11 mouse cellular contexts compared by ENCODE assay signal in the genomic region with DNA sequence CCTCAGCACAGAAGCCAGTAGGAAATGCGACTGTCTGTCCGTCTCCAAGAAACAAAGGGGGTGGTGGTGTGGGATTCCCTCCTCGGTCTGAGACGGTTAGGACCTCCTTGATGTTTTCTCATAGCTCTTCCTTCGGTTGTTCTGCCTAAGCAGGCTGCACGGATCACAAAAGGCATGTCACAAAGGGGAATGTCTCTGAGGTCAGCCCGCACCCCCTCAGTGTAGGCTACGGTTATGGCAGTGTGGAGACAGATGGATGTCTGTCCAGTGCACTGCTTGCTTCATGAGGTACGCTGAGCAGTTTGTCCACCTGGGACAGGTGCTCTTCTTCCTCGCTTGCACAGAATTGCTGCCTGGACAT. TPM values are rescaled to one million over a fixed set of nuclear protein-coding genes. Genes with fewer than 3 reads are reported as not detected.
DNase-seq lines count a peak whose midpoint lies in the region; ATAC-seq and TF ChIP-seq lines count a peak whose summit lies in the region.
"Had no signal": no experiment of that assay in that cellular context is flagged by ENCODE, and none has a peak within 500 bp of the region (broad histone marks: within the 10 kb centered on the region; RNA-seq: fewer than 3 reads in every experiment).

No protein-coding gene starts in this region.

- no peaks in the 10 kb centered on the region for H3K36me3 ChIP-seq in testis, adult 2 months (ENCODE audit: control insufficient read depth, insufficient read depth, low read length)
- no peaks in the 10 kb centered on the region for H3K36me3 ChIP-seq in midbrain, embryonic 11.5 days (ENCODE audit: control insufficient read depth, insufficient read depth, low read length)

- peak; percentile 77 for ATAC-seq in midbrain, embryonic 11.5 days (ENCODE audit: low FRiP score)
- ATAC-seq: intestine, embryonic 16.5 days had no signal

- TF ChIP-seq POLR2A in cerebellum, adult 2 months (IDR thresholded peaks at IDR 0.05; ENCODE audit: borderline replicate concordance, insufficient read depth, low read length): no peak
- TF ChIP-seq POLR2A in testis, adult 2 months (IDR thresholded peaks at IDR 0.05; ENCODE audit: control insufficient read depth, low read depth, low read length): no peak

- no peaks in the 10 kb centered on the region for H3K27me3 ChIP-seq in cerebellum, adult 2 months (ENCODE audit: control insufficient read depth, insufficient read depth, low read length)
- H3K27me3 ChIP-seq in testis, adult 2 months (ENCODE audit: control insufficient read depth, insufficient read depth, low read length): no peaks in the 10 kb centered on the region
- no peaks in the 10 kb centered on the region for H3K27me3 ChIP-seq in midbrain, embryonic 11.5 days (ENCODE audit: control insufficient read depth, insufficient read depth, low read length)
- H3K27me3 ChIP-seq: limb, embryonic 13.5 days had no signal

- H3K9me3 ChIP-seq in midbrain, embryonic 11.5 days (ENCODE audit: control insufficient read depth, low read length): no peaks in the 10 kb centered on the region
- H3K9me3 ChIP-seq: limb, embryonic 13.5 days had no signal

- no peak for TF ChIP-seq CTCF in cerebellum, adult 2 months (IDR thresholded peaks at IDR 0.05; ENCODE audit: borderline replicate concordance, insufficient read depth, low read depth, low read length)
- no peak for TF ChIP-seq CTCF in testis, adult 2 months (IDR thresholded peaks at IDR 0.05; ENCODE audit: control insufficient read depth, insufficient read depth, insufficient replicate concordance, low read depth, low read length)

- peak overlapping the region; percentile 54 for H3K27ac ChIP-seq in cerebellum, adult 2 months (ENCODE audit: insufficient read depth, low read length)
- no peak overlapping the region for H3K27ac ChIP-seq in testis, adult 2 months (ENCODE audit: control insufficient read depth, insufficient read depth, low read depth, low read length)
- peak overlapping the region; percentile 73 for H3K27ac ChIP-seq in midbrain, embryonic 11.5 days (ENCODE audit: low read depth, low read length)
- H3K27ac ChIP-seq: limb, embryonic 13.5 days had no signal

- H3K9ac ChIP-seq in midbrain, embryonic 11.5 days (ENCODE audit: low read length): peak overlapping the region; percentile 33; the same call in 1 of the 2 replicates
- H3K9ac ChIP-seq: limb, embryonic 13.5 days had no signal

- WGBS in cerebellum, adult 2 months: 19% methylated on average over 10 of the region's 10 CpGs
- 36% methylated on average over 10 of the region's 10 CpGs for WGBS in midbrain, embryonic 11.5 days

- peak in 1 of 2 experiments; percentile 43 for DNase-seq in cerebellum, adult 2 months
- no peak for DNase-seq in cerebellum, adult 18-20 months
- DNase-seq in testis, postnatal 14 days (ENCODE audit: low spot score): no peak
- DNase-seq in midbrain, embryonic 11.5 days (ENCODE audit: low spot score, missing footprints): no peak
- DNase-seq in thymus, postnatal 25 days: no peak
- no peak for DNase-seq in layer of hippocampus, postnatal 14 days (ENCODE audit: low spot score in 2 of 2)
- DNase-seq in embryo, embryonic 11 days: no peak

- H3K4me3 ChIP-seq in cerebellum, adult 2 months (replicated peaks; ENCODE audit: insufficient read depth, low read depth, low read length): no peak overlapping the region
- H3K4me3 ChIP-seq in testis, adult 2 months (ENCODE audit: control insufficient read depth, low read depth, low read length): peak overlapping the region; percentile 39
- no peak overlapping the region for H3K4me3 ChIP-seq in midbrain, embryonic 11.5 days (ENCODE audit: low read depth, low read length)
- H3K4me3 ChIP-seq: limb, embryonic 13.5 days had no signal

- peaks cover 25% of the 10 kb centered on the region for H3K4me1 ChIP-seq in cerebellum, adult 2 months (ENCODE audit: control insufficient read depth, insufficient read depth, low read length)
- peaks cover 10% of the 10 kb centered on the region for H3K4me1 ChIP-seq in testis, adult 2 months (ENCODE audit: control insufficient read depth, insufficient read depth, low read length)
- H3K4me1 ChIP-seq in midbrain, embryonic 11.5 days (ENCODE audit: control insufficient read depth, insufficient read depth, low read length): peaks cover 14% of the 10 kb centered on the region

- H3K4me2 ChIP-seq in midbrain, embryonic 11.5 days: peak overlapping the region; percentile 27
- H3K4me2 ChIP-seq: heart, embryonic 11.5 days; limb, embryonic 13.5 days had no signal

RNA-seq across cellular contexts. Expression of a gene that starts 35.2 kb away (rescaled TPM):
- polyA plus RNA-seq in cerebellum, adult 2 months (2012; rRNA removed): 78.9 and 84.8 TPM in 2 replicates
- 9.2 and 9.4 TPM in 2 replicates for polyA plus RNA-seq in testis, adult 2 months (2012; rRNA removed)
- polyA plus RNA-seq in midbrain, embryonic 11.5 days (2014; fragmentation: Nextera tagmentation; extraction: Ambion mirVana): 22.7 and 24.0 TPM in 2 replicates
- 10 to 100 TPM; 72.4 to 74.7 TPM for total RNA-seq in layer of hippocampus, postnatal 14 days (2021)

RNA-seq across cellular contexts. Expression of a gene that starts 54.2 kb away (rescaled TPM):
- polyA plus RNA-seq in cerebellum, adult 2 months (2012; rRNA removed): 20.1 and 21.5 TPM in 2 replicates
- polyA plus RNA-seq in testis, adult 2 months (2012; rRNA removed): 1.7 and 2.1 TPM in 2 replicates
- polyA plus RNA-seq in midbrain, embryonic 11.5 days (2014; fragmentation: Nextera tagmentation; extraction: Ambion mirVana): 7.2 and 8.2 TPM in 2 replicates
- total RNA-seq in layer of hippocampus, postnatal 14 days (2021): 10 to 100 TPM; 19.0 to 19.6 TPM
